Mouse (Mus musculus): ENCODE data around the gene Olfr146. TPM values are rescaled to one million over a fixed set of nuclear protein-coding genes. Genes with fewer than 3 reads are reported as not detected.

Gene Olfr146
- not detected for total RNA-seq (2023)

GRCm38 (mm10) chr9:39023277-39023676, at the start of gene Olfr146:
Olfr146 (minus strand) TSS chr9:39023377.

GRCm38 (mm10) chr9:39064851-39065250, 41.7 kb upstream of the Olfr146 start, which contains the start of gene Olfr937:
Olfr937 (minus strand) TSS chr9:39064951.

GRCm38 (mm10) chr9:38999583-38999982, 23.6 kb downstream of the Olfr146 start, which contains the start of gene Olfr935:
Olfr935 (minus strand) TSS chr9:38999683.

GRCm38 (mm10) chr9:38988215-38988614, 35.0 kb downstream of the Olfr146 start, which contains the start of gene Olfr934:
Olfr934 (minus strand) TSS chr9:38988315.

GRCm38 (mm10) chr9:38972013-38972412, 51.2 kb downstream of the Olfr146 start, which contains the start of gene Olfr933:
Olfr933 (plus strand) TSS chr9:38972313.

Other genes with a start within 250 kb of the Olfr146 start
- gene Olfr922, start 208.8 kb downstream of the Olfr146 start, total RNA-seq (2023), result not detected
- gene Olfr923, start 196.8 kb downstream of the Olfr146 start, total RNA-seq (2023), result not detected
- gene Olfr924, start 178.9 kb downstream of the Olfr146 start, total RNA-seq (2023), result not detected
- gene Olfr26, start 168.3 kb downstream of the Olfr146 start, total RNA-seq (2023), result not detected
- not detected for gene Olfr926, start 146.3 kb downstream of the Olfr146 start, total RNA-seq (2023)
- not detected for gene Olfr930, start 93.6 kb downstream of the Olfr146 start, total RNA-seq (2023)
- gene Olfr933, start 51.1 kb downstream of the Olfr146 start, total RNA-seq (2023), result not detected
- not detected for gene Olfr934, start 35.1 kb downstream of the Olfr146 start, total RNA-seq (2023)
- gene Olfr935, start 23.7 kb downstream of the Olfr146 start, total RNA-seq (2023), result not detected
- gene Olfr937, start 41.6 kb upstream of the Olfr146 start, total RNA-seq (2023), result not detected
- gene Olfr938, start 55.5 kb upstream of the Olfr146 start, total RNA-seq (2023), result not detected
- not detected for gene Olfr27, start 104.8 kb upstream of the Olfr146 start, total RNA-seq (2023)
- not detected for gene Olfr943, start 142.9 kb upstream of the Olfr146 start, total RNA-seq (2023)
- gene Olfr944, start 178.5 kb upstream of the Olfr146 start, total RNA-seq (2023), result not detected
- not detected for gene Olfr1537, start 226.6 kb upstream of the Olfr146 start, total RNA-seq (2023)